22 mouse cellular contexts compared by ENCODE assay signal in the genomic region with DNA sequence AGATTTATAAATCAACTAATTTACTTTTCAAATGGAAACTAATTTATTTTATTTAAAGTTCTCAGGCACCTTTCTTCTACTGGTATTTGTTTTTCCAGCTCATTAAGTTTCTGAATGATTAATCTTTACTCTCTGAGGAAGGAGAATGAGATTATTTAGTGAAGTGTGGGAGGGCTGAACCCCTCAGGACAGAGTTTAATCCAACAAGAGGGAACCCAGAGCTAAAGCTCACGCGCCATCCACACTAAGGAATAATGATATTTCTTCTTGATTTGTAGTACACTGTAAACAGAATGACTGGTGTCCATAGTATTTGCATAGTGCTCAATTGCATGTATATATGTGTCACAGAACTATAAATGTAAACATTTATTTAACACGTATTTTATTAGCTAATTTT.
DNase-seq lines count a peak whose midpoint lies in the region; ATAC-seq and TF ChIP-seq lines count a peak whose summit lies in the region.
"Had no signal": no experiment of that assay in that cellular context is flagged by ENCODE, and none has a peak within 500 bp of the region (broad histone marks: within the 10 kb centered on the region; RNA-seq: fewer than 3 reads in every experiment).

No protein-coding gene starts in this region.

- H3K4me3 ChIP-seq in kidney, embryonic 14.5 days (ENCODE audit: low read length) = no peak overlapping the region
- no peak overlapping the region for H3K4me3 ChIP-seq in kidney, adult 2 months (ENCODE audit: insufficient read depth, low read depth, low read length)
- no peak overlapping the region for H3K4me3 ChIP-seq in kidney, embryonic 15.5 days (replicated peaks)
- no peak overlapping the region for H3K4me3 ChIP-seq in kidney, embryonic 16.5 days (ENCODE audit: low read length)
- no peak overlapping the region for H3K4me3 ChIP-seq in kidney, postnatal 0 days (replicated peaks; ENCODE audit: low read depth, low read length)

- TF ChIP-seq POLR2A in kidney, adult 2 months (IDR thresholded peaks at IDR 0.05; ENCODE audit: low read depth, low read length) = no peak

- 25% methylated on average over 3 of the region's 3 CpGs for WGBS in kidney, embryonic 14.5 days
- WGBS in kidney, adult 2 months = 35% methylated on average over 3 of the region's 3 CpGs
- 43% methylated on average over 3 of the region's 3 CpGs for WGBS in kidney, embryonic 15.5 days
- 34% methylated on average over 3 of the region's 3 CpGs for WGBS in kidney, embryonic 16.5 days
- 38% methylated on average over 3 of the region's 3 CpGs for WGBS in kidney, postnatal 0 days

- H3K4me2 ChIP-seq in kidney, embryonic 14.5 days (replicated peaks; ENCODE audit: low read depth, low read length) = no peak overlapping the region
- H3K4me2 ChIP-seq in kidney, embryonic 15.5 days = no peak overlapping the region
- no peak overlapping the region for H3K4me2 ChIP-seq in kidney, embryonic 16.5 days (replicated peaks; ENCODE audit: low read depth, low read length)
- H3K4me2 ChIP-seq in kidney, postnatal 0 days (ENCODE audit: low read length) = no peak overlapping the region

- H3K9ac ChIP-seq in kidney, embryonic 14.5 days (ENCODE audit: low read depth, low read length) = no peak overlapping the region
- H3K9ac ChIP-seq in kidney, embryonic 15.5 days = no peak overlapping the region
- H3K9ac ChIP-seq in kidney, embryonic 16.5 days (replicated peaks; ENCODE audit: low read length) = no peak overlapping the region
- H3K9ac ChIP-seq in kidney, postnatal 0 days (ENCODE audit: low read depth, low read length) = no peak overlapping the region

- H3K27ac ChIP-seq in kidney, embryonic 14.5 days (ENCODE audit: low read depth, low read length) = no peak overlapping the region
- no peak overlapping the region for H3K27ac ChIP-seq in kidney, adult 2 months (ENCODE audit: insufficient read depth, low read depth, low read length)
- no peak overlapping the region for H3K27ac ChIP-seq in kidney, embryonic 15.5 days
- H3K27ac ChIP-seq in kidney, embryonic 16.5 days (ENCODE audit: low read length) = no peak overlapping the region
- no peak overlapping the region for H3K27ac ChIP-seq in kidney, postnatal 0 days

- H3K4me1 ChIP-seq in kidney, embryonic 14.5 days (ENCODE audit: control insufficient read depth, insufficient read depth, low read length) = no peaks in the 10 kb centered on the region
- no peaks in the 10 kb centered on the region for H3K4me1 ChIP-seq in kidney, adult 2 months (ENCODE audit: control insufficient read depth, insufficient read depth, low read length)
- H3K4me1 ChIP-seq in kidney, embryonic 15.5 days = 0 out of 2 replicates have a peak, but pooled peaks cover 2% of the 10 kb centered on the region
- H3K4me1 ChIP-seq in kidney, embryonic 16.5 days (ENCODE audit: insufficient read depth, low read length) = no peaks in the 10 kb centered on the region
- no peaks in the 10 kb centered on the region for H3K4me1 ChIP-seq in kidney, postnatal 0 days (replicated peaks; ENCODE audit: insufficient read depth, low read length)

- H3K36me3 ChIP-seq in kidney, embryonic 14.5 days (ENCODE audit: control insufficient read depth, insufficient read depth, low read length) = no peaks in the 10 kb centered on the region
- H3K36me3 ChIP-seq in kidney, adult 2 months (ENCODE audit: control insufficient read depth, insufficient read depth, low read length) = no peaks in the 10 kb centered on the region
- H3K36me3 ChIP-seq in kidney, embryonic 15.5 days = no peaks in the 10 kb centered on the region
- no peaks in the 10 kb centered on the region for H3K36me3 ChIP-seq in kidney, embryonic 16.5 days (ENCODE audit: insufficient read depth, low read length)
- no peaks in the 10 kb centered on the region for H3K36me3 ChIP-seq in kidney, postnatal 0 days (ENCODE audit: insufficient read depth, low read length)
- H3K36me3 ChIP-seq: G1E had no signal

- no peaks in the 10 kb centered on the region for H3K27me3 ChIP-seq in kidney, embryonic 14.5 days (ENCODE audit: control insufficient read depth, insufficient read depth, low read length)
- no peaks in the 10 kb centered on the region for H3K27me3 ChIP-seq in kidney, adult 2 months (replicated peaks; ENCODE audit: control insufficient read depth, insufficient read depth, low read length)
- H3K27me3 ChIP-seq in kidney, embryonic 15.5 days = no peaks in the 10 kb centered on the region
- no peaks in the 10 kb centered on the region for H3K27me3 ChIP-seq in kidney, embryonic 16.5 days (ENCODE audit: insufficient read depth, low read length)
- no peaks in the 10 kb centered on the region for H3K27me3 ChIP-seq in kidney, postnatal 0 days (ENCODE audit: insufficient read depth, low read length)
- H3K27me3 ChIP-seq: CH12.LX, Patski had no signal

- DNase-seq in kidney, adult 2 months = no peak
- DNase-seq in kidney, adult 11 months = no peak
- DNase-seq in kidney, postnatal 25 days = no peak
- peak; percentile 33 for DNase-seq in kidney, postnatal 0 days (ENCODE audit: low spot score)
- DNase-seq in kidney, postnatal 14 days = no peak
- DNase-seq: adrenal gland, adult 2 months; adrenal gland, adult 8-10 months; adrenal gland, postnatal 10 days; adrenal gland, postnatal 14 days; adrenal gland, postnatal 25 days; adrenal gland, postnatal 36 days; B cell, adult 2 months; cerebellum, adult 11 months; cerebellum, adult 11-12 months had no signal

- no peak for TF ChIP-seq CTCF in kidney, adult 2 months (conservative IDR thresholded peaks at IDR 0.05; ENCODE audit: insufficient read depth, insufficient read length, low read depth, low read length)
- no peak for TF ChIP-seq CTCF in kidney, postnatal 0 days (IDR thresholded peaks at IDR 0.05; ENCODE audit: low read depth)

- H3K9me3 ChIP-seq in kidney, embryonic 14.5 days (ENCODE audit: control insufficient read depth, low read length) = no peaks in the 10 kb centered on the region
- no peaks in the 10 kb centered on the region for H3K9me3 ChIP-seq in kidney, embryonic 15.5 days (replicated peaks)
- peaks cover 5% of the 10 kb centered on the region; the same call in 1 of the 2 replicates for H3K9me3 ChIP-seq in kidney, embryonic 16.5 days (ENCODE audit: low read length)
- H3K9me3 ChIP-seq in kidney, postnatal 0 days (replicated peaks; ENCODE audit: low read length) = no peaks in the 10 kb centered on the region

- peak; percentile 52; the same call in 1 of the 2 replicates for ATAC-seq in kidney, embryonic 14.5 days (ENCODE audit: low FRiP score, low TSS enrichment)
- ATAC-seq in kidney, embryonic 15.5 days (replicated peaks; ENCODE audit: low FRiP score) = 0 out of 2 replicates have a peak, but pooled peaks have one; percentile 25
- peak; percentile 61; the same call in 1 of the 2 replicates for ATAC-seq in kidney, embryonic 16.5 days (ENCODE audit: low FRiP score, low TSS enrichment)
- no peak for ATAC-seq in kidney, postnatal 0 days (replicated peaks; ENCODE audit: low FRiP score, low read depth)
- ATAC-seq: activated CD4-positive, CD25-positive, alpha-beta regulatory T cell, adult 4 months; CD4-positive, CD25-positive, alpha-beta regulatory T cell, adult 4 months; Patski had no signal
